Mouse (Mus musculus) limb, embryonic 14.5 days (tissue): ENCODE data around the gene Plekha4. TPM values are rescaled to one million over a fixed set of nuclear protein-coding genes. Genes with fewer than 3 reads are reported as not detected.
A peak's percentile ranks its signal among the peaks of the same experiment; 100 is the strongest.

Experiments
- ATAC-seq: fragments of 200-750 bp; cut with Nextera tagmentation; 2 replicates; pipeline ENCODE4 v1.8.0; 2017; ENCODE audit warnings: low read depth, moderate number of reproducible peaks, moderate TSS enrichment; ENCODE audit not compliant: low FRiP score
- DNase-seq: peaks from one replicate; pipeline ENCODE4 v3.0.0-alpha.2; 2015; ENCODE audit warnings: low spot score
- H3K27ac ChIP-seq: fragments of 300-500 bp; sonication (generic); replicated peaks from 2 replicates; pipeline ENCODE4 v1.5.1; 2014; ENCODE audit warnings: low read depth, mild to moderate bottlenecking, low read length, moderate library complexity, mixed read lengths
- H3K27me3 ChIP-seq: fragments of 300-500 bp; sonication (generic); 2 replicates; pipeline ENCODE4 v1.6.1; 2014; ENCODE audit warnings: low read length, mixed read lengths; ENCODE audit not compliant: control insufficient read depth, insufficient read depth
- H3K36me3 ChIP-seq: fragments of 300-500 bp; sonication (generic); 2 replicates; pipeline ENCODE4 v1.6.1; 2014; ENCODE audit warnings: mild to moderate bottlenecking, low read length, moderate library complexity, mixed read lengths; ENCODE audit not compliant: control insufficient read depth, insufficient read depth
- H3K4me1 ChIP-seq: fragments of 300-500 bp; sonication (generic); 2 replicates; pipeline ENCODE4 v1.6.1; 2014; ENCODE audit warnings: antibody characterized with exemption, low read length, mixed read lengths; ENCODE audit not compliant: control insufficient read depth, insufficient read depth
- H3K4me2 ChIP-seq: fragments of 300-500 bp; sonication (generic); replicated peaks from 2 replicates; pipeline ENCODE4 v1.6.1; 2014; ENCODE audit warnings: low read depth, mild to moderate bottlenecking, low read length, moderate library complexity; ENCODE audit not compliant: severe bottlenecking
- H3K4me3 ChIP-seq: fragments of 300-500 bp; sonication (generic); replicated peaks from 2 replicates; pipeline ENCODE4 v1.5.1; 2014; ENCODE audit warnings: low read length
- H3K9ac ChIP-seq: fragments of 300-500 bp; sonication (generic); 2 replicates; pipeline ENCODE4 v1.6.1; 2014; ENCODE audit warnings: mild to moderate bottlenecking, low read depth, low read length, moderate library complexity; ENCODE audit not compliant: severe bottlenecking
- H3K9me3 ChIP-seq: fragments of 300-500 bp; sonication (generic); 2 replicates; pipeline ENCODE4 v1.6.1; 2016; ENCODE audit warnings: low read length; ENCODE audit not compliant: control insufficient read depth
- POLR2A ChIP-seq: fragments of 200-500 bp; IDR thresholded peaks from 2 replicates; pipeline ENCODE4 v1.8.0; 2012; ENCODE audit warnings: inconsistent platforms, mild to moderate bottlenecking, moderate library complexity, borderline replicate concordance; ENCODE audit not compliant: insufficient read depth, insufficient read length; ENCODE audit errors: extremely low read depth
- WGBS: fragments of 180-500 bp; shearing (Covaris S2); extraction: QIAGEN DNeasy Blood & Tissue Kit; methylation state at CpG from one replicate; pipeline ENCODE4 v1.1.7; 2014; 5-methylcytosine and 5-hydroxymethylcytosine counted together
- polyA plus RNA-seq, 2 experiments: library from polyadenylated mRNA; depleted of rRNA in 1 of 2; stranded (reverse) in 1 of 2; unstranded in 1 of 2; fragments of >200 nt; fragmentation: Nextera tagmentation in 1 of 2; extraction: Ambion mirVana in 1 of 2; gene quantifications; 2 replicates each; pipeline versions ENCODE4 v1.2.1 to v1.2.3; 2012 to 2014

Gene Plekha4
- polyA plus RNA-seq, 2 experiments: 4.6 to 13.1 TPM

DNA sequence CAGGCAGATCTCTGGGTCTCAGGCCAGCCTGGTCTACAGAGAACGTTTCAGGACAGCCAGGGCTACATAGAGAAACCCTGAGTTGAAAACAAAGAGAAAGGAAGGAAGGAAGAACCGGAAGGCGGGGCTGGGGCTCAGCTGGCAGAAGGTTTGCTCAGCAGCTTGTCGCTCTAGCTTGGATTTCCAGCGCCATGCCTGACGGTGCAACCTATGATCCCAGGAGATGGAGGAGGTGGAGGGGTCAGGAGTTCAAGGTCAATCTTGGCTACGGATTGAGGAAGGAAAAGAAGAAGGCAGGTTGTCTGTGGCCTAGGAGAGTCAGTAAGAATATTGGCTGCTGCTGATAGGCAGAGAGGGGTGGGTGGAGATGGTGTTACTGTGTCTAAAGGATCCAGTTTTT lies 34.1 kb downstream of the Plekha4 start:
- H3K4me2 ChIP-seq: no peak overlapping the region

GRCm38 (mm10) chr7:45560843-45561623 lies 34.9 kb downstream of the Plekha4 start:
- Histone ChIP-seq H3K9ac (no peak overlapping the region), H3K27ac (no peak overlapping the region), H3K36me3 (no peaks in the 10 kb centered on the region), H3K4me3 (no peak overlapping the region), H3K9me3 (no peaks in the 10 kb centered on the region), H3K27me3 (no peaks in the 10 kb centered on the region), H3K4me2 (no peak overlapping the region), H3K4me1 (no peaks in the 10 kb centered on the region)
- no peak for TF ChIP-seq POLR2A
- 22% methylated on average over 17 of the region's 17 CpGs for WGBS
- peak; percentile 60 for DNase-seq
- ATAC-seq: peak; percentile 60; the same call in 1 of the 2 replicates

More for the DNA sequence above, 34.1 kb downstream of the Plekha4 start:
- TF ChIP-seq POLR2A: no peak
- Histone ChIP-seq H3K4me3 (no peak overlapping the region), H3K36me3 (no peaks in the 10 kb centered on the region), H3K9ac (no peak overlapping the region), H3K27ac (no peak overlapping the region), H3K4me1 (no peaks in the 10 kb centered on the region), H3K9me3 (no peaks in the 10 kb centered on the region), H3K27me3 (no peaks in the 10 kb centered on the region)
- no peak for ATAC-seq
- WGBS: 82% methylated on average over 7 of the region's 7 CpGs
- no peak for DNase-seq

DNA sequence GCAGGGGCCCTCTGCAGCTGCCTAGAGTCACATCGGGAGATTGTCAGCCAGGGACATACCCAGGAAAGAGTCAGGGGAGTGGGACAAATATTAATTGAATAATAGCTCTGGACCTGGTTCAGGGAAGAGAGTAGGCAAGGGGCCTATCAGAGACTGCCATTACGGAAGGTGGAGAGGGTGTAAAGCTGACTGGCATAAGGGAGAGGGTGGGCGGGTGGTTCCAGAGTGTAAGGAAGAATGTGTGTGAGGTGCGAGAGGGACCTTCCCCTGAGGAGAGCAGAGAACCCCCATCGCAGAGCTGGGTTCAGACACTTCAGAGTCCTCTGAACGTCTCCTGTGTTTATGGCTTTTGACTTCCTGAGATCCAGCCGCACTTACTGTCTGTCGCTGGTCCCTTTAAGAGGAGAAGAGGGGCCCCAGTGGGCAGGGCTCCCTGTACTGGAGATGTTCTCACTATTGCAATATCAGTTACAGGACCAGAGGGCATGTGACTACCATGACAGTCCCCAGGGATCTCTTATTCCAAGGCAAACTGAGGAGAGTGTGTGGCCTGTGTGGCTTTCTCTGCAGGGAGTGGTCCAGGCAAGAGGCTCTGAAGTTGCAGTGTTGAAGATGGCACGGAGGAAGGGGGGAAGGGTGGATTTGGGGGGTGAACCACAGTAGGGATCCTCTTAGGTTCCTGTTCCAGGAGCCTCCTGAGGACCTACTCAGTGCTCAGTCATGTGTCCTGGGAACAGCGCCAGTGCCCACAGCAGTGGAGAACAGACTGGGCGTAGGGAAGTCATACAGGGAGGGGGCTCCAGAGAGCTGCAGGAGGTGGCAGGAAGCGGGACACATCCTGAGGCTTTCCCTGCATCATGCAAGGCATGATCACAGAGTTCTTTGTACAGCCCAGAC lies 35.7 kb downstream of the Plekha4 start:
- Histone ChIP-seq H3K27ac (no peak overlapping the region), H3K4me1 (no peaks in the 10 kb centered on the region), H3K4me3 (no peak overlapping the region), H3K9ac (no peak overlapping the region), H3K4me2 (no peak overlapping the region), H3K9me3 (no peaks in the 10 kb centered on the region), H3K36me3 (no peaks in the 10 kb centered on the region), H3K27me3 (no peaks in the 10 kb centered on the region)
- ATAC-seq (peak; percentile 56), DNase-seq (peak; percentile 48)
- 43% methylated on average over 12 of the region's 12 CpGs for WGBS
- TF ChIP-seq POLR2A: no peak

DNA sequence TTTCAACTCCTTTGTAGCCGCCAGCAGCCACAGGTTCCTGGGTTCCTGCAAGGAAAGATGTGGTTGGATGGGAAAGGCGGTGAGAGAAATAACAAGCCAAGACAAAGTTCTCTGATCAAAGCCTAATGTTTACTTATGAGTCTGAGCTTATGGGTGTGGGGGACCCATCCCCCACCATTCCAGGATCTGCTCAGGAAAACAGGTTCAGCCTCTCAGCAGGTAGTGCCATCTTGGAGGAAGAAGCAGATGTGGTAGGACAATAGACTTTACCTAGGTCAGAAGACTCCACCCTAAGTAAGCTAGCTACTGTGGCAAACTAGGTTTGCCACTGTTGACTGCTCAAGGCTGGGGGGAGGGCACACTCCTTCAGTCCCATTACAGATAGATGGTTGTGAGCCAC lies 38.7 kb downstream of the Plekha4 start:
- 78% methylated on average over 2 of the region's 2 CpGs for WGBS
- Histone ChIP-seq H3K4me3 (no peak overlapping the region), H3K27ac (no peak overlapping the region), H3K9ac (no peak overlapping the region), H3K4me1 (peaks cover 7% of the 10 kb centered on the region), H3K4me2 (no peak overlapping the region), H3K9me3 (no peaks in the 10 kb centered on the region), H3K27me3 (no peaks in the 10 kb centered on the region), H3K36me3 (no peaks in the 10 kb centered on the region)
- ATAC-seq (no peak), DNase-seq (no peak)
- no peak for TF ChIP-seq POLR2A

DNA sequence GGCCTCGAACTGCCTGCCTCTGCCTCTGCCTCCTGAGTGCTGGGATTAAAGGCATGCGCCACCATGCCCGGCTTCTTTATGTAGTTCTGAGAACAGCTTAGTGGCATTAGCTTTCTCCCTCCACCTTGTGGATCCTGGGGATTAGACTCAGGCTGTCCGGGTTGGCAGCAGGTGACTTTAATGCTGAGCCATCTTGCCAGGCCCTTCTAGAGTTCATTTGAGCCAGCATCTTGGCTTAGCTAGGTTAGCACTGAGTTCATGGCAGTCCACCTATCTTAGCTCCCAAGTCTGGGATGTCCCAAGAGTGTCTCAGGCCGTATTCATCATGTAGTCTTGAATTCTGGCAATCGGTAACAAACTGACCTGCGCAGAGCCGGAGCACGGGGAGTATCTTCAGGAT lies 39.3 kb downstream of the Plekha4 start:
- Histone ChIP-seq H3K27ac (no peak overlapping the region), H3K9ac (no peak overlapping the region), H3K4me3 (no peak overlapping the region), H3K4me1 (peaks cover 10% of the 10 kb centered on the region), H3K9me3 (no peaks in the 10 kb centered on the region), H3K27me3 (no peaks in the 10 kb centered on the region), H3K36me3 (no peaks in the 10 kb centered on the region), H3K4me2 (no peak overlapping the region)
- no peak for TF ChIP-seq POLR2A
- 90% methylated on average over 9 of the region's 9 CpGs for WGBS
- ATAC-seq: no peak
- DNase-seq: no peak
